Mouse (Mus musculus): ENCODE measurements around the gene Itga7.

DNA sequence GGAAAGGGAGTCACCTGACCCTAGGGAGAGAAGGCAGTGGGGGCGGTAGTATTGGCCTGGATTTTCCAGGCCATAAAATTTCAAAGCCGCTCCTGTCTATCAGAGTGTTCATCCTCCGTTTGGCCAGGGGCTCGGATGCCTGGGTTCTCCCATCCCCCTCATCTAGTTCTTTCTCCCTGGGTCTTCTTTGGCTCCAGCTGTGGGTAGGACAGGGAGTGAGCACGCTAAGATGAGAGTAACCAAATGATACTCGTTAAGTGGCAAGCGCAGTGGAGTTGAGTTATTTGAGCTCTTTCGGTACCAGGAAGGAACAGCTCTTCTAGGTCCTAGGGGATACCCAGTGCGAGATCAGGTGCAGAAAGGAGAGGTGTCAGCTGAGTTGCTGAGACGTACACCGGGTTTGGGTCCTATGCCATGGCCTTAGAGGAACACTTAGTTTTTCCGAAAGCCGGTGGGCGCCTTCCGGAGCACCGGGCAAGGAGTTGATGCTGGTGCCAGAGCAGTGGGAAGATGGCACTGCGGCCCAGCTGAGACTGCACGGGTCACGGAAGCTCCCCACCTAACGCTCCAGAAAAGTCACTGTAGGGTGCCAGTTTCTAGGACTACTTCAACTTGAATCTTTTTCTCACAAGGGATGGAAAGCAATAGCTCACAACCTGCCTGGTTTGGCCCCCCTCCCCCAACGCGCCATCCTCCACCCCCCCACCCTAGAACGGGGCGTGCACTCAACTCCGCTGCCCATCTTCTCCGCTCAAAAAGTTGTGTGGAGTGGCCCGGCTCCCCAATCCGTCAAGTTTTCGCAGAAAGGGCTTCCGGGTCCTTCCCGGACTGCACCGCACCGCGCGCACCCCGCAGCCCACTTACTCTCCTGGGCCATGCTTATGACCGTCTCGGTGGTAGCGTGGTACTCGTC lies 43.0 kb upstream of the Itga7 start:
- TF ChIP-seq EP300 (IDR thresholded peaks at IDR 0.05; ENCODE audit: low read depth) (no peak), CTCF (IDR thresholded peaks at IDR 0.05; ENCODE audit: low read depth) (no peak)

All from heart, postnatal 0 days (tissue).